Mouse (Mus musculus) splenic B cell, adult 2 months (primary cell): ENCODE results near the gene Trip6.
A peak's percentile ranks its signal among the peaks of the same experiment; 100 is the strongest.

ENCODE experiments used
- DNase-seq: peaks from one replicate; pipeline ENCODE4 v3.0.0-alpha.2; 2011; ENCODE audit warnings: low read depth, low spot score
- H3K27me3 ChIP-seq: 2 replicates; pipeline ENCODE4 v1.6.1; 2012; ENCODE audit warnings: mild to moderate bottlenecking, low read length, moderate library complexity, mixed read lengths; ENCODE audit not compliant: control insufficient read depth, poor library complexity, insufficient read depth, severe bottlenecking
- H3K36me3 ChIP-seq: 2 replicates; pipeline ENCODE4 v1.6.1; 2012; ENCODE audit warnings: mild to moderate bottlenecking, low read length, moderate library complexity, mixed read lengths; ENCODE audit not compliant: control insufficient read depth, poor library complexity, insufficient read depth, severe bottlenecking

Gene Trip6

GRCm38 (mm10) chr5:137314193-137315083, at the start of gene Trip6:
Trip6 (minus strand) TSS chr5:137314404.
- DNase-seq, result no peak
- Histone ChIP-seq H3K27me3 (no peaks in the 10 kb centered on the region), H3K36me3 (no peaks in the 10 kb centered on the region; the same call in 1 of the 2 replicates)

GRCm38 (mm10) chr5:137358382-137358781, 44.2 kb upstream of the Trip6 start:
- DNase-seq, result peak; percentile 30
- H3K27me3 ChIP-seq, result no peaks in the 10 kb centered on the region
- no peaks in the 10 kb centered on the region for H3K36me3 ChIP-seq

- no peak for DNase-seq
- Histone ChIP-seq H3K27me3 (peaks cover 2% of the 10 kb centered on the region), H3K36me3 (no peaks in the 10 kb centered on the region)
Measured at GRCm38 (mm10) chr5:137354091-137354490, 39.9 kb upstream of the Trip6 start.

GRCm38 (mm10) chr5:137352011-137352975, 38.1 kb upstream of the Trip6 start:
- H3K36me3 ChIP-seq, result no peaks in the 10 kb centered on the region
- peaks cover 2% of the 10 kb centered on the region for H3K27me3 ChIP-seq
- DNase-seq, result no peak

- no peak for DNase-seq
- peaks cover 2% of the 10 kb centered on the region for H3K27me3 ChIP-seq
- H3K36me3 ChIP-seq, result no peaks in the 10 kb centered on the region
Measured at GRCm38 (mm10) chr5:137351394-137351793, 37.2 kb upstream of the Trip6 start.

- H3K36me3 ChIP-seq, result no peaks in the 10 kb centered on the region
- no peak for DNase-seq
- peaks cover 2% of the 10 kb centered on the region for H3K27me3 ChIP-seq
Measured at GRCm38 (mm10) chr5:137351058-137351380, 36.8 kb upstream of the Trip6 start.

GRCm38 (mm10) chr5:137350205-137351057, 36.2 kb upstream of the Trip6 start:
- Histone ChIP-seq H3K36me3 (no peaks in the 10 kb centered on the region), H3K27me3 (peaks cover 2% of the 10 kb centered on the region)
- DNase-seq, result no peak

- Histone ChIP-seq H3K27me3 (peaks cover 2% of the 10 kb centered on the region), H3K36me3 (no peaks in the 10 kb centered on the region)
- no peak for DNase-seq
Measured at GRCm38 (mm10) chr5:137349384-137350204, 35.4 kb upstream of the Trip6 start, which contains the start of gene Ephb4. Ephb4 (plus strand) TSS chr5:137350109.

GRCm38 (mm10) chr5:137348482-137349383, 34.5 kb upstream of the Trip6 start:
- Histone ChIP-seq H3K36me3 (no peaks in the 10 kb centered on the region), H3K27me3 (peaks cover 2% of the 10 kb centered on the region)
- DNase-seq, result no peak

DNA sequence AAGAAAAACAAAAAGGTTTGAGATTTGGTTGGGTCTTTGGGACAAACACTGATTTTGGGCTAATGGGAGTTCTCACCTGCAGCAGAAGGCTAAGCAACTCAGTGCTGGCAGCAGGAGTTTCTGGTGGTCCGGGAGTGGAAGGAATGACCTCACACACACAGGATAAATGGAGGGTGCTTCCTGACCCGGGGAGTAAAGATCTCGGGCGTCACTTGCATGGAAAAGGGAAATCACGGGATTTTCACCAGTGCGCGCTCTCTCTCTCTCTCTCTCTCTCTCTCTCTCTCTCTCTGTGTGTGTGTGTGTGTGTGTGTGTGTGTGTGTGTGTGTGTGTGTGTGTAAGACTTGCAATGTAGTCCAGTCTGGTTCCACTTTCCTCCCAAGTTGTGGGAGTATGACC, 33.7 kb upstream of the Trip6 start:
- H3K36me3 ChIP-seq, result no peaks in the 10 kb centered on the region
- no peak for DNase-seq
- peaks cover 2% of the 10 kb centered on the region for H3K27me3 ChIP-seq

DNA sequence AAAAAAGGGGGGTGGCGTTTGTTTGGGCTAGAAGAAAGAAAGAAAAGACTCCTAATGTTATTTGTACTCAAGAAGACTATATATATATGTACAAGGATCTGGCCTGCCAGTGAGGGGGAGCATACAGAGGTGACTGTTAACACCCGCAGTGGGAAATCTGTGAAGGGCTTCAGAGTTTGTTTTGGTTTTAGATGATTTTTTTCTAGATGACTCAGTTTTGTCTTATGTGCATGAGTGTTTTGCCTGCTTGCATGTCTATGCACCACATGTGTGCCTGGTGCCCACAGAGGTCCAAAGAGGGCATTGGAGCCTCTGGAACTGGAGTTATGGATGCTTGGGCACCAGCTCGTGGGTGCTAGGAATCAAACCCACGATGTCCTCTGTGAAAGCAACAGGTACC, 32.8 kb upstream of the Trip6 start:
- no peak for DNase-seq
- Histone ChIP-seq H3K36me3 (no peaks in the 10 kb centered on the region), H3K27me3 (no peaks in the 10 kb centered on the region; the same call in none of the 2 replicates)

DNA sequence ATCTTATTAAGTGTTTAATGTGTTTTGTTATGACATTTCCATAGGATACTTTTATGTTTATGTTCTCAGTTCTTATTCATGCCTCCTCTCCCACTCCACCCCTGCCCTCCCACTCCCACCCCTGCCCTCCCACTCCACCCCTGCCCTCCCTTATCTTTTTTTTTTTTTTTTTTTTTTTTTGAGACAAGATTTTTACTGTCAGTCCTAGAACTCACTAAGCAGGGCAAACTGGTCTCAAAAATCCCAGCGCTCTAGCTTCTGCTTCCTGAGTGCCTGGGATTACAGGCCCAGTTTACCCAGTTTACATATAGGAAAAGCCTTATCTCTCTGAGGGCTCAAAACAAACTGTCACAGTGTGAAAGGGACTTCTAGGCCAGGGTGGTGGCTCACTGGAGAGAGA, 32.2 kb upstream of the Trip6 start:
- Histone ChIP-seq H3K27me3 (no peaks in the 10 kb centered on the region; the same call in none of the 2 replicates), H3K36me3 (no peaks in the 10 kb centered on the region)
- no peak for DNase-seq

GRCm38 (mm10) chr5:137345821-137346220, 31.6 kb upstream of the Trip6 start:
- DNase-seq, result no peak
- no peaks in the 10 kb centered on the region for H3K36me3 ChIP-seq
- H3K27me3 ChIP-seq, result no peaks in the 10 kb centered on the region; the same call in none of the 2 replicates
